ENCODE assay signal across 8 mouse cellular contexts in genomic region chr3:33843801-33844632, GRCm38 (mm10). TPM values are rescaled to one million over a fixed set of nuclear protein-coding genes. Genes with fewer than 3 reads are reported as not detected.
A peak's percentile ranks its signal among the peaks of the same experiment; 100 is the strongest.
DNase-seq lines count a peak whose midpoint lies in the region; ATAC-seq and TF ChIP-seq lines count a peak whose summit lies in the region.

Gene Ccdc39 (minus strand): TSS chr3:33844310.

- H3K4me3 ChIP-seq in gastrocnemius, adult 2 months: peak within 1 kb of the TSS; percentile 77
- H3K4me3 ChIP-seq in hindbrain, postnatal 0 days (ENCODE audit: low read length): peak within 1 kb of the TSS; percentile 58

- DNase-seq in cerebellum, postnatal 4 days (ENCODE audit: low spot score in 2 of 2): peak; percentile 26 to 59
- DNase-seq in gastrocnemius, adult 2 months: peak; percentile 74
- DNase-seq in hindbrain, postnatal 0 days (ENCODE audit: low spot score): peak; percentile 87
- peak; percentile 77 to 86 for DNase-seq in left cerebral cortex, adult 18-20 months (ENCODE audit: low spot score in 2 of 2)
- DNase-seq in lung, postnatal 4 days: peak; percentile 67 to 68
- DNase-seq in right cerebral cortex, adult 2 months (ENCODE audit: low spot score in 2 of 2): peak; percentile 88 to 91
- peak; percentile 75 for DNase-seq in yolk sac, embryonic 10.5 days (ENCODE audit: low spot score)

- H3K4me1 ChIP-seq in hindbrain, postnatal 0 days (ENCODE audit: insufficient read depth, low read length): no peaks in the 10 kb centered on the region; the same call in 1 of the 2 replicates

- H3K9me3 ChIP-seq in hindbrain, postnatal 0 days (ENCODE audit: low read length): no peaks in the 10 kb centered on the region

- peak; percentile 46 for TF ChIP-seq CTCF in gastrocnemius, adult 2 months (IDR thresholded peaks at IDR 0.05)
- TF ChIP-seq CTCF in hindbrain, postnatal 0 days (IDR thresholded peaks at IDR 0.05; ENCODE audit: low read depth): peak; percentile 35

- peak; percentile 96 for ATAC-seq in activated CD4-positive, CD25-positive, alpha-beta regulatory T cell, adult 4 months
- peak; percentile 93 for ATAC-seq in hindbrain, postnatal 0 days

- peak within 1 kb of the TSS; percentile 83 for H3K4me2 ChIP-seq in hindbrain, postnatal 0 days (ENCODE audit: low read depth, low read length)

- H3K9ac ChIP-seq in hindbrain, postnatal 0 days (replicated peaks; ENCODE audit: low read length): peak within 1 kb of the TSS; percentile 41

- H3K27ac ChIP-seq in gastrocnemius, adult 2 months: peak within 1 kb of the TSS; percentile 50; the same call in 1 of the 2 replicates
- H3K27ac ChIP-seq in hindbrain, postnatal 0 days: peak within 1 kb of the TSS; percentile 73

- H3K27me3 ChIP-seq in hindbrain, postnatal 0 days (ENCODE audit: insufficient read depth, low read length): no peaks in the 10 kb centered on the region

- H3K36me3 ChIP-seq in hindbrain, postnatal 0 days (ENCODE audit: insufficient read depth, low read length): no peaks in the 10 kb centered on the region

- intact Hi-C loops in gastrocnemius, adult 2 months (cut with DNase I): no loop called here

- WGBS in hindbrain, postnatal 0 days: 6% methylated on average over 26 of the region's 26 CpGs

RNA-seq across cellular contexts. Expression of gene Ccdc39, which starts in this region (rescaled TPM):
- under 1 TPM in 1 of 2 experiments, not detected in 1; 0.82 TPM for polyA plus RNA-seq in activated CD4-positive, CD25-positive, alpha-beta regulatory T cell, adult 4 months (2017; shearing (Covaris generic))
- total RNA-seq in gastrocnemius, adult 2 months (2021): under 1 TPM; 0.11 to 0.23 TPM
- total RNA-seq in hindbrain, postnatal 0 days (2014; rRNA removed): 10.0 and 20.2 TPM in 2 replicates
- polyA plus RNA-seq in hindbrain, postnatal 0 days (2015; fragmentation: Nextera tagmentation; extraction: Ambion mirVana): 12.1 and 13.6 TPM in 2 replicates
- total RNA-seq in left cerebral cortex, adult 18-20 months (2021): 10 to 100 TPM; 22.1 to 22.6 TPM

Comparison
In these comparisons a context has a peak if more than half of its experiments do, and no peak if none do; other contexts are left out.
1. Peak in every context shown above with its lines: DNase-seq, ATAC-seq, H3K4me3 ChIP-seq and H3K27ac ChIP-seq.
2. Peak in ATAC-seq in activated CD4-positive, CD25-positive, alpha-beta regulatory T cell, adult 4 months; RNA of the gene not detected or under 1 TPM.
3. Peak in DNase-seq, H3K4me3 ChIP-seq and H3K27ac ChIP-seq in gastrocnemius, adult 2 months; RNA of the gene not detected or under 1 TPM.